Mouse (Mus musculus) embryonic facial prominence, embryonic 10.5 days (tissue): ENCODE results near the gene Klhl7. TPM values are rescaled to one million over a fixed set of nuclear protein-coding genes. Genes with fewer than 3 reads are reported as not detected.

Experiments
- DNase-seq: peaks from one replicate; pipeline ENCODE4 v3.0.0-alpha.2; 2017; ENCODE audit warnings: low spot score
- H3K27ac ChIP-seq: fragments of 300-500 bp; sonication (generic); replicated peaks from 2 replicates; pipeline ENCODE4 v1.5.1; 2016; ENCODE audit warnings: mild to moderate bottlenecking
- H3K27me3 ChIP-seq: fragments of 300-500 bp; sonication (generic); replicated peaks from 2 replicates; pipeline ENCODE4 v1.6.1; 2016; ENCODE audit warnings: low read depth, mild to moderate bottlenecking; ENCODE audit not compliant: poor library complexity, severe bottlenecking
- H3K36me3 ChIP-seq: fragments of 300-500 bp; sonication (generic); replicated peaks from 2 replicates; pipeline ENCODE4 v1.6.1; 2016; ENCODE audit warnings: mild to moderate bottlenecking, moderate library complexity
- H3K4me1 ChIP-seq: fragments of 300-500 bp; sonication (generic); 2 replicates; pipeline ENCODE4 v1.6.1; 2016
- H3K4me3 ChIP-seq: fragments of 300-500 bp; sonication (generic); 2 replicates; pipeline ENCODE4 v1.5.1; 2016; ENCODE audit warnings: mild to moderate bottlenecking, moderate library complexity
- H3K9me3 ChIP-seq: fragments of 300-500 bp; sonication (generic); 2 replicates; pipeline ENCODE4 v1.6.1; 2016; ENCODE audit warnings: mild to moderate bottlenecking
- WGBS: fragments of 180-500 bp; shearing (Covaris S2); methylation state at CpG from one replicate; pipeline ENCODE4 v1.1.7; 2016; 5-methylcytosine and 5-hydroxymethylcytosine counted together
- polyA plus RNA-seq: library from polyadenylated mRNA; unstranded; fragments of >200 nt; fragmentation: Nextera tagmentation; extraction: Ambion mirVana; gene quantifications from 2 replicates; pipeline ENCODE4 v1.2.1, GENCODE M21; 2016

Gene Klhl7
- polyA plus RNA-seq, 1 experiment from 2014 or later: 64.4 TPM

DNA sequence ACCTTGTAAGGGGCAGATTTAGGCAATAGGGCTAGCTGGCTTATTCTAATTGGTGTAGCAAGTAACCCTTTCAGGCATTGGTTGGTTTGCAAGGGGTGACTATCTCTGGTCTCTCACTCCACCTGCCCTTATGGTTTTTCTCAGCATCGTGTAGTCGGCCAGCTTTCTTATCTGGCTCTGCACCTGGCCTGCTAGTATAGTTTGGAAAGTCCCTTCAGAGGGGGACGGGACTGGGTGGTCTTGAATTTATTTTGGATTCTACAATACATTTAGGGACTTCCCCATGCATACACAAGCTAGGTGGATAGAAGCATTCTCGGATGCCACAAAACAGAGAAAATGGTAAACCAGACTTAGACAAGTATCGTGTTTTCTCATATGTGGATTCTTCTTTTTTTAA, 46.6 kb downstream of the Klhl7 start:
- Histone ChIP-seq H3K4me3 (no peak overlapping the region), H3K4me1 (no peaks in the 10 kb centered on the region), H3K27ac (no peak overlapping the region), H3K27me3 (no peaks in the 10 kb centered on the region), H3K36me3 (peaks cover 90% of the 10 kb centered on the region), H3K9me3 (no peaks in the 10 kb centered on the region)
- no peak for DNase-seq
- WGBS: 91% methylated on average over 5 of the region's 5 CpGs

DNA sequence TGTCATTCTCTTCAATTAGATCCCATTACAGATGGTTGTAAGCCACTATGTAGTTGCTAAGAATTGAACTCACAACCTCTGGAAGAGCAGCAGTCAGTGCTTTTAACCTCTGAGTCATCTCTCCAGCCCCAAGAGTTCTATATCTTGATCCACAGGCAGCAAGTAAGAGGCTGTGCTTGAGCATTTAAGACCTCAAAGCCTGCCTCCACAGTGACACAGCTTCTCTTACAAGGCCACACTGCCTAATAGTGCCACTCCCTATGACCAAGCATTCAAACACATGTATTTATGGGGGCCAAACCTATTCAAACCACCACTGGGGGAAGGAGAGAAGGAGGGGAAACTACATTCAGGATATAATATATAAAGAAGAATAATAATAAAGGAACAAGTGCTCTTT, 51.8 kb downstream of the Klhl7 start:
- H3K27me3 ChIP-seq: no peaks in the 10 kb centered on the region
- H3K36me3 ChIP-seq: peaks cover 74% of the 10 kb centered on the region
- no peak for DNase-seq

DNA sequence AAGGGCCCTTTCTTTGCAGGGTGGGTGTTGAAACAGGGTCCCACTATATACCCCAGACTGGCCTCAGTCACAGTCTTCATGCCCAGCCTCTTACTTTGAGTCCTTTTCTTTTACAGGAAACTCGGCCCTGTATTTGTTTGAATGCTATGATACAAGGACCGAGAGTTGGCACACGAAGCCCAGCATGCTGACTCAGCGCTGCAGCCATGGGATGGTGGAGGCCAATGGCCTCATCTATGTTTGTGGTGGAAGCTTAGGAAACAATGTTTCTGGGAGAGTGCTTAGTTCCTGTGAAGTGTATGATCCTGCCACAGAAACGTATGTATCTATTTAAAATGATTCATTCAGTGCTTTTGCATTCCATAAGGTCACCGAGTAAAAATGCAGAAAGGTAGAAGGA, 56.4 kb downstream of the Klhl7 start:
- Histone ChIP-seq H3K4me3 (no peak overlapping the region), H3K4me1 (no peaks in the 10 kb centered on the region), H3K36me3 (peaks cover 76% of the 10 kb centered on the region), H3K9me3 (no peaks in the 10 kb centered on the region), H3K27ac (no peak overlapping the region), H3K27me3 (no peaks in the 10 kb centered on the region)
- no peak for DNase-seq
- 93% methylated on average over 6 of the region's 6 CpGs for WGBS

More for the DNA sequence above, 51.8 kb downstream of the Klhl7 start:
- no peak overlapping the region for H3K4me3 ChIP-seq
- no peaks in the 10 kb centered on the region for H3K9me3 ChIP-seq
- no peaks in the 10 kb centered on the region for H3K4me1 ChIP-seq
- H3K27ac ChIP-seq: no peak overlapping the region

DNA sequence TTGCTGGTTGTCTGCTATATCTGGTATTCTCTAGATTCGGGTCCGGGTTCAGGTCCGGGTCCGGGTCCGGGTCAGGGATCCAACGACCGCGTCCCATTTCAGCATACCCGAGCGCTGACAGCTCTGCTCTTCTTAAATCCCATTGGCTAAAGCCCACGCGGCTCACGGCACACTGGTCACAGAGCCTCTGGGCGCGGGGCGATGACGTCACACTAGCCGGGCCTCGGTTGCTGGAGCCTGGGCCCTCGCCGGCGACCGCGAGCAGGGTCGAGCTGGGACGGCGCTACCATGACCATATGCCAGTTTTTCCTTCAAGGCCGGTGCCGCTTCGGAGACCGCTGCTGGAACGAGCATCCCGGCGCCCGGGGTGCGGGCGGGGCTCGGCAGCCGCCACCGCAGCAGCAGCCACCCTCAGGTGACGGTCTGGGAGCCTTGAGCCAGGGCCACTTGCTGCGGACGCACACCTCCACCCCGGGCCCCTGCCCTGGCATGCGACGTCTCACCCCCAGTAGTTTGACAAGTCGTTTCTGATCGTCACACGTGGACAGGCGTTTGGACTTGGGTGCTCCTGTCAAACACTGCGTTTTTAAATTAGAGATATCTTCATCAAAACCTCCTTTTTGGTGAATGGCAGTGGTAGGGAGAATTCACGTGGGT, 64.5 kb downstream of the Klhl7 start, which contains the start of gene Nupl2:
Gene Nupl2 (plus strand): TSS at position 175 of the 657 bp plus-strand sequence.
- Histone ChIP-seq H3K4me3 (peak within 1 kb of the TSS; percentile 93), H3K9me3 (no peaks in the 10 kb centered on the region), H3K4me1 (peaks cover 7% of the 10 kb centered on the region), H3K27ac (peak within 1 kb of the TSS; percentile 95), H3K36me3 (peaks cover 34% of the 10 kb centered on the region), H3K27me3 (no peaks in the 10 kb centered on the region)
- under 1% methylated on average over 52 of the region's 52 CpGs for whole genome bisulfite sequencing
- DNase-seq: peak; percentile 96

DNA sequence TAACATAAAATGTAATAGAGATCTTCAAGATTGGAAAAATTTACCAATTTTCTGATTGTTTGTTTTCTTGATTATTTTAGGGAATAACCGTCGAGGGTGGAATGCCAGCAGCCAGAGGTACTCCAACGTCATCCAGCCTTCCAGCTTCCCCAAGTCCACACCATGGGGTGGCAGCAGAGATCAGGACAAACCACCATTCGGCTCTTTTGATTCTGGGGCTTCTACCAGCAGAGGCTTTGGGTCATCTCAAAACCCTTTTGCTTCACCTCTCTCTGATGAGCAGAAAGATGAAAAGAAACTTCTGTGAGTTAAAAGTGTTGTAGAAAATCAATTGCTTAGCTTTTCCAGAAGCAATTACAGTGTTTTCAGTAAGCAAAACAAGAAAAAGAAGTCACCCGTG, 66.9 kb downstream of the Klhl7 start:
- Histone ChIP-seq H3K27ac (no peak overlapping the region), H3K9me3 (no peaks in the 10 kb centered on the region), H3K4me1 (peaks cover 7% of the 10 kb centered on the region), H3K27me3 (no peaks in the 10 kb centered on the region), H3K4me3 (no peak overlapping the region), H3K36me3 (peaks cover 32% of the 10 kb centered on the region)
- no peak for DNase-seq
- WGBS: 60% methylated on average over 5 of the region's 5 CpGs

DNA sequence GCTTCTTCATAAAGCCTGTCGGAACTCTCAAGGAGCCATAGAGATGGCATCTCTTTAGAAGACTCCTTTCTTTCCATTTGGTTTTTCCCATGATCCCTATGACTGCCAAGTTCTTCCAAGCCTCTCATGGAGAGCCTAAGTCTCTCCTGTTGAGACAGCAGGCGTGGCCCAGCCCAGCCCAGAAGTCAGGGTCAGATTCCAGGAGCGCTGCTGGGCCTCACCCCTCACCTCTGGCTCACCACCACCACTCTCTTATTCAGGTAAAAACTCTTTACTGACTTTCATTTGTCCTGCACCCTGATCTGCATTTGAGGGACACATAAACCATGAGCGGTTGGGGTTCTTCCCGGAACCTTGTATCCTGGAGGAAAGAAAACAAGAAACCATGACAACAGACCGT, 69.5 kb downstream of the Klhl7 start:
- WGBS: 88% methylated on average over 6 of the region's 6 CpGs
- no peak for DNase-seq
- H3K4me3 ChIP-seq: no peak overlapping the region
- H3K36me3 ChIP-seq: peaks cover 45% of the 10 kb centered on the region
- H3K9me3 ChIP-seq: no peaks in the 10 kb centered on the region
- no peak overlapping the region for H3K27ac ChIP-seq
- no peaks in the 10 kb centered on the region for H3K27me3 ChIP-seq
- H3K4me1 ChIP-seq: peaks cover 7% of the 10 kb centered on the region

DNA sequence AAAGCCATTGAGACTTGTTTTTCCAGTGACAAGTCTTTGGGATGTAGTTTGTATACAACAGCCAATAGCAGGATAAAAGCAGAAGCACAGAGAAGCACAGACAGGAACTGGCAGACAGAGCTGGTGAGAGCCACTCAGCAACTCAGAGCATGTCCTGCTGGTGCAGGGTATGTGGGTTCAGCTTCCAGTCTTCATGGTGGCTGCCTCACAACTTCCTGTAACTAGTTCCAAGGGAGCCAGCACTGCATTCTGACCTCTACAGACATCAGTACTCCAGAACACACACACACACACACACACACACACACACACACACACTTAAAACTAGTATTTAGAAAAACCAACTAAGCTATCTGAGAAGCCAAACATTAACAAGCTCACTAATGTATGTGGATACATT, 71.7 kb downstream of the Klhl7 start:
- Histone ChIP-seq H3K4me3 (no peak overlapping the region), H3K27me3 (no peaks in the 10 kb centered on the region), H3K27ac (no peak overlapping the region), H3K4me1 (no peaks in the 10 kb centered on the region), H3K9me3 (no peaks in the 10 kb centered on the region), H3K36me3 (peaks cover 62% of the 10 kb centered on the region)
- no peak for DNase-seq

DNA sequence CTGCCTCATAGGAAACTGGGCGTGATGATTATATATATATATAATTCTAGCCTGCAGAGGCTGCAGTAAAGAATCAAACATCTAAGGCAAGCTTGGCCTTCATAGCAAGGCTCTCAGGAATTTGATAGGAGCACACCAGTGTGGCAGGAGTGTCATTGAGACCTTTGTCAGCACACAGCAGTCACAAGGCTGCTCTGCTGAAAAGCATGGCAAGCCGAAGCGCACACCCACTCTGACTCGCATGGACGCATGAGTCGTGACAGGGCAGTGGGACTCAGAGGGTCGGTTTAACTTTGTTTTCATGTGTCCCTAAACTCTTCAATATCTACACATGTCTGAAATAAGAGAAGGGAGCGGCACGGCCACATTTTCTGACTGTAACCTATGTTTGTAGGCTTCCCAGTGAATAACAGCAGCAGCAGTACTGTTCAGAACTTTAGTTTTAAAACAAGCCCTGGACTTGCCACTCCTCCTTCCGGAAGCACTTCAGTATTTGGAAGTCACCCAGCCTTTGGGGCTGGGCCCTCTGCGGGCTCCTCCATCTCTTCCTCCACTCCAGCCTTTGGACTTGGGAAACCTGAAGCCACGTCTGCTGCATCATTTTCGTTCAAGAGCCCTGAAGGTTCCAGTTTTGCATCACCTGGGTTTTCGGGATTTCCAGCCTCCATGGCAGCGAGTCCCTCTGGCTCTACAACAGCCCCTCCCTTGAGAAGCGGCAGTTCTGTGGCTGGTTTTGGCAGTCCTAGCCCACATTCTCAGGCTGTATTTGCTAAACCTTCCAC, 81.3 kb downstream of the Klhl7 start:
- WGBS: 93% methylated on average over 16 of the region's 16 CpGs
- H3K36me3 ChIP-seq: peaks cover 81% of the 10 kb centered on the region
- H3K4me3 ChIP-seq: no peak overlapping the region

DNA sequence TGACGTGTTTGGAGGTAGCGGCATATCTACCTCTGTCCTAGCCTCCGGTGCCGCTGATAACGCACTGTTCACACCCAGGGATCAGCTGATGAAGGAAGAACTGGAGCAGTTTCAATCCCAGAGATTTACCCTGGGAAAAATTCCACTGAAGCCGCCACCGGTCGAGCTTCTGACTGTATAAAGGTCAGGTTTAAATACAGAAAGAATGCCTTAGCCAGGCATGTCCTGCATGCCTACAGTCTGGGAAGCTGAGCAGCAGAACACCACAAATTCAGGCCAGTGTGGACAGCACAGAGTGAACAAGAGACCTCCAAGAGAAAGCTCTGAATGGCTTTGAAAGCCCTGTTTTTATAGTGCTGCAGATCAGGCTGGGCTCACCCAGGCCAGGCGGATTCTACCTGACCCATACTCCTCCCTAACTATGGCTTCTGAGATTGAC, 81.9 kb downstream of the Klhl7 start:
- 96% methylated on average over 9 of the region's 9 CpGs for WGBS
- no peak for DNase-seq
- H3K4me1 ChIP-seq: no peaks in the 10 kb centered on the region
- peaks cover 79% of the 10 kb centered on the region for H3K36me3 ChIP-seq
- no peak overlapping the region for H3K4me3 ChIP-seq
- peaks cover 4% of the 10 kb centered on the region; the same call in 1 of the 2 replicates for H3K9me3 ChIP-seq
- no peak overlapping the region for H3K27ac ChIP-seq
- H3K27me3 ChIP-seq: no peaks in the 10 kb centered on the region

More for the DNA sequence above, 81.3 kb downstream of the Klhl7 start:
- Histone ChIP-seq H3K4me1 (no peaks in the 10 kb centered on the region), H3K9me3 (peaks cover under 1% of the 10 kb centered on the region; the same call in 1 of the 2 replicates), H3K27me3 (no peaks in the 10 kb centered on the region), H3K27ac (no peak overlapping the region)
- no peak for DNase-seq

DNA sequence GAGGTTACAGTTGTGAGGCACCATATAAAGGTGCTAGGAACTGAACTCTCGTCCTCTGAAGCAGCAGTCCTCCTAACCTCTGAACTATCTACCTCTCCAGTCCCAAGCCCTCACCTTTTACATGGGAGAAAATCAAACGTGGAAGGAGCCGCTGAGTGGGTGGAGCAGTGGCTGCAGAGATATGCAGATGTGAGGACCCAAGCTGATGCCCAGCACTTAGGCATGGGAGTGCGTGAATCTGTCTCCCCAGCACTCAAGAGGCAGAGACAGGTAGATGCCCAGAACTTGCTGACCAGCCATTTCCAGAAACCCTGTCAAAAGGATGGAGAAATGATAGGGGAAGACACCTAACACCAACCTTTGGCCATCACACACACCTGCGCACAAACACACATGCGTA, 82.7 kb downstream of the Klhl7 start:
- Histone ChIP-seq H3K4me3 (no peak overlapping the region), H3K27me3 (no peaks in the 10 kb centered on the region), H3K4me1 (no peaks in the 10 kb centered on the region), H3K9me3 (peaks cover 4% of the 10 kb centered on the region; the same call in 1 of the 2 replicates), H3K36me3 (peaks cover 71% of the 10 kb centered on the region), H3K27ac (no peak overlapping the region)
- 91% methylated on average over 6 of the region's 6 CpGs for WGBS
- DNase-seq: no peak

DNA sequence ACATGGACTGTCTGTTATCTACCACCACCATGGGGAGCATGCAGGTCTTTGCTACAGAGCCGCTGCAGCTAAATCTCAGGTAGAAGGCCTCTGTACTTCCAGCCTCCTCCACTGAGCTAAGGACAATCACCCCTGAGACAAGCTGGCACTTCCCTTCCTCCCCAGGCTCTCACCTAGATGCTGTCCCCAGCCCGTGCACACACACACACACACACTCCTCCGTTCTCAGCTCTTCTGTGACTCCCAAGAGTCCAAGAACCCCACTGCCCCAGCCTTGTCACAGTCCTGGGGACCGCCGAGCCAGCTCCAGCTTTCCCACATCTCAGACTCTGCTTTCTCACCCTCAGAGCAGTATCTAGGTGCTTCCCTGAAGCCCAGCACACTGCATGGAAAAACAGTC, 83.6 kb downstream of the Klhl7 start:
- H3K36me3 ChIP-seq: peaks cover 63% of the 10 kb centered on the region
- 94% methylated on average over 5 of the region's 5 CpGs for WGBS
- H3K4me3 ChIP-seq: no peak overlapping the region
- no peak for DNase-seq
- H3K4me1 ChIP-seq: no peaks in the 10 kb centered on the region
- no peak overlapping the region for H3K27ac ChIP-seq
- H3K9me3 ChIP-seq: peaks cover 4% of the 10 kb centered on the region; the same call in 1 of the 2 replicates
- no peaks in the 10 kb centered on the region for H3K27me3 ChIP-seq

DNA sequence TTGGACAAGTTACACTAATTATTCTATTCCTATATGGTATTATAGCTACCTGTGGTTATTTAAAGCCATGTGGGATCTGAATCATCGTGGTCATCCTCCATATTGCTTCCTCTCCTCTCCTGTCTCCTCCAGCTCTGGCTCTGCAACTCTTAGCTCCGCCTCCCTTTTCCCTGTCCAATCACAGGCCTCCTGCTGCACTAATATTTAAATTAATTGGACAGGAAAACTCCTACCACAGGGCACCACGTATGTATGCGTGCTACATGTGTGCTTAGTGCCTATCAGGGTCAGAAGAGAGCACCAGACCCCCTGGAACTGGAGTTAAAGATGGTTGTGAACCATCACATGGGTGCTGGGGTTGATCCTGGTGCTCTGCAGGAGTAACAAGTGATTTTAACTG, 88.1 kb downstream of the Klhl7 start:
- Histone ChIP-seq H3K27ac (no peak overlapping the region), H3K27me3 (no peaks in the 10 kb centered on the region), H3K4me3 (no peak overlapping the region), H3K4me1 (no peaks in the 10 kb centered on the region), H3K36me3 (peaks cover 33% of the 10 kb centered on the region), H3K9me3 (peaks cover 4% of the 10 kb centered on the region; the same call in 1 of the 2 replicates)
- DNase-seq: no peak
- 75% methylated on average over 4 of the region's 4 CpGs for WGBS

DNA sequence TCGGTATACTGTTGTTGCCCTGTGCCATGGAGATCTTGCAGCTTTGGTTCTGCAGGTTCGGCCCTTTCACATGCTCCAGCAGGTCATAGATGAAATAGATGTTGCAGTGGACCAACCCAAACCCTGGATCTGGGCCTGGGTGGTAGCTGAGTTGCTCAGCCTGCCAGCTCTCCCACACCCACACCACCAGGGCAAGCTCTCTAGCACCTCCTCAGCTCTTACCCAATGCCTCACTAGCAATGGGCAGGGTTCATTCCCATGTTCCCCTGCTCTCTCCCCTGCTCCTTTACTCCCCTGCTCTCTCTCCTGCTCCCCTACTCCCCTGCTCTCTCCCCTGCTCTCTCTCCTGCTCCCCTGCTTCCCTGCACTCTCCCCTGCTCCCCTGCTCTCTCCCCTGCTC, 91.4 kb downstream of the Klhl7 start:
- no peak overlapping the region for H3K27ac ChIP-seq
- no peak for DNase-seq
- peaks cover 3% of the 10 kb centered on the region; the same call in 1 of the 2 replicates for H3K9me3 ChIP-seq
- no peak overlapping the region for H3K4me3 ChIP-seq
- peaks cover 2% of the 10 kb centered on the region for H3K36me3 ChIP-seq
- H3K4me1 ChIP-seq: no peaks in the 10 kb centered on the region
- H3K27me3 ChIP-seq: no peaks in the 10 kb centered on the region
- WGBS: 89% methylated on average over 2 of the region's 2 CpGs
